Mouse (Mus musculus) testis, adult 2 months (tissue): ENCODE data around the gene Ebf4. TPM values are rescaled to one million over a fixed set of nuclear protein-coding genes. Genes with fewer than 3 reads are reported as not detected.

Source experiments
- H3K27ac ChIP-seq: fragments of 200-500 bp; 2 replicates; pipeline ENCODE4 v1.5.1; 2012; ENCODE audit warnings: low read depth, low read length; ENCODE audit not compliant: control insufficient read depth, insufficient read depth
- H3K27me3 ChIP-seq: fragments of 200-500 bp; 2 replicates; pipeline ENCODE4 v1.6.1; 2012; ENCODE audit warnings: mild to moderate bottlenecking, low read length, moderate library complexity; ENCODE audit not compliant: control insufficient read depth, insufficient read depth
- H3K36me3 ChIP-seq: fragments of 200-500 bp; 2 replicates; pipeline ENCODE4 v1.6.1; 2012; ENCODE audit warnings: mild to moderate bottlenecking, low read length; ENCODE audit not compliant: control insufficient read depth, insufficient read depth
- H3K4me1 ChIP-seq: fragments of 200-500 bp; 2 replicates; pipeline ENCODE4 v1.6.1; 2012; ENCODE audit warnings: low read length; ENCODE audit not compliant: control insufficient read depth, insufficient read depth
- H3K4me3 ChIP-seq: fragments of 200-500 bp; 2 replicates; pipeline ENCODE4 v1.5.1; 2012; ENCODE audit warnings: low read depth, mild to moderate bottlenecking, low read length, moderate library complexity, mixed read lengths; ENCODE audit not compliant: control insufficient read depth
- CTCF ChIP-seq: fragments of 200-500 bp; IDR thresholded peaks from 2 replicates; pipeline ENCODE4 v1.5.1; 2012; ENCODE audit warnings: low read depth, mild to moderate bottlenecking, inconsistent platforms, low read length, moderate library complexity; ENCODE audit not compliant: control insufficient read depth, insufficient read depth, insufficient replicate concordance
- POLR2A ChIP-seq: fragments of 200-500 bp; IDR thresholded peaks from 2 replicates; pipeline ENCODE4 v1.6.1; 2012; ENCODE audit warnings: low read depth, mild to moderate bottlenecking, inconsistent platforms, low read length, moderate library complexity; ENCODE audit not compliant: control insufficient read depth
- polyA plus RNA-seq: library from polyadenylated mRNA; depleted of rRNA; stranded (reverse); fragments of >200 nt; gene quantifications from 2 replicates; pipeline ENCODE4 v1.2.3, GENCODE M21; 2012; rRNA removed

Gene Ebf4
- polyA plus RNA-seq, 1 experiment: 2.4 TPM

- Histone ChIP-seq H3K27me3 (no peaks in the 10 kb centered on the region), H3K4me3 (no peak overlapping the region), H3K27ac (no peak overlapping the region), H3K4me1 (peaks cover 4% of the 10 kb centered on the region; the same call in 1 of the 2 replicates), H3K36me3 (no peaks in the 10 kb centered on the region)
- no peak for TF ChIP-seq CTCF
- TF ChIP-seq POLR2A: no peak
Measured at GRCm38 (mm10) chr2:130414094-130414856, 119.3 kb downstream of the Ebf4 start.

Other genes starting within 250 kb of the Ebf4 start
- 0.23 and 0.35 TPM in 2 replicates for gene Tgm6, start 182.8 kb upstream of the Ebf4 start, polyA plus RNA-seq
- gene Snrpb, start 115.8 kb upstream of the Ebf4 start, polyA plus RNA-seq: 102 and 117 TPM in 2 replicates
- 0.07 and 0.19 TPM in 2 replicates for gene Tmc2, start 100.0 kb upstream of the Ebf4 start, polyA plus RNA-seq
- gene Nop56, start 20.7 kb upstream of the Ebf4 start, polyA plus RNA-seq: 20.4 and 24.6 TPM in 2 replicates
- 148 and 153 TPM in 2 replicates for gene Idh3b, start 10.6 kb upstream of the Ebf4 start, polyA plus RNA-seq
- 73.4 and 89.5 TPM in 2 replicates for gene Cpxm1, start 102.4 kb downstream of the Ebf4 start, polyA plus RNA-seq
- 0.57 and 0.99 TPM in 2 replicates for gene Gm28372, start 110.1 kb downstream of the Ebf4 start, polyA plus RNA-seq
- 316 and 321 TPM in 2 replicates for gene 1700020A23Rik, start 110.1 kb downstream of the Ebf4 start, polyA plus RNA-seq
- 251 and 255 TPM in 2 replicates for gene Tmem239, start 111.3 kb downstream of the Ebf4 start, polyA plus RNA-seq
- gene Vps16, start 129.2 kb downstream of the Ebf4 start, polyA plus RNA-seq: 45.6 and 55.8 TPM in 2 replicates
- gene Pced1a, start 129.5 kb downstream of the Ebf4 start, polyA plus RNA-seq: 46.3 and 48.0 TPM in 2 replicates
- gene Ptpra, start 155.1 kb downstream of the Ebf4 start, polyA plus RNA-seq: 11.0 and 11.6 TPM in 2 replicates